Mouse (Mus musculus): ENCODE measurements at regions not wholly inside any gene's neighbourhood (a gene's known extent, or its start where the extent isn't known, plus 50 kb on each side); places are given as distances from the start of the nearest gene placed in this dataset.

DNA sequence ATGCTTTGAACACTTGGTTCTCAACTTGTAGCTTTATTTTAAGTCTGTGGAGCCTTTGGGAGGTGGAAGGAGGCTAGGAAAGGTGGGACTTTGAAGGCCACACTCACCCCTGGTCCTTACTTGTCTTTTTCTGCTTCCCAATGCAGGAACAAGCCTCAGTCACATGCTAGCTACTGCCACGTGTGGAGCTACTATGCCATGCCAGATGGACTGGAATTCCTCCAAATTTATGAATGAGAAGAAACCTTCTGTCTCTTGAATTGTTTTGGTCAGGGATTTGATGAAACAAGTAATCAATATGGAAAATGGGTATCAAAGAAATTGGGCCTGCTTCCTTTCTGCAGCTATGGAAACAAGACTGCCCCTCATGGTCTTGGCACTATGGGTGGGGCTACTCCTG is 74.5 kb upstream of the Dmrta1 start:
- TF ChIP-seq POLR2A (IDR thresholded peaks at IDR 0.05; ENCODE audit: insufficient read length, low read depth) = no peak
- no peak for TF ChIP-seq POLR2AphosphoS2 (IDR thresholded peaks at IDR 0.05; ENCODE audit: insufficient read length, low read depth)
- TF ChIP-seq USF1 (IDR thresholded peaks at IDR 0.05; ENCODE audit: low read depth) = no peak
- TF ChIP-seq SRF (IDR thresholded peaks at IDR 0.05; ENCODE audit: control insufficient read depth, insufficient read length, low read depth) = no peak
- no peak for TF ChIP-seq MYOD1 (IDR thresholded peaks at IDR 0.05; ENCODE audit: control insufficient read depth in 1 of 3, insufficient read length in 2 of 3, low read depth in 2 of 3)
- no peak for TF ChIP-seq CEBPB (IDR thresholded peaks at IDR 0.05; ENCODE audit: insufficient read depth, poor library complexity, severe bottlenecking)
- no peak for TF ChIP-seq MAX (IDR thresholded peaks at IDR 0.05; ENCODE audit: low read depth)
- no peak for TF ChIP-seq TCF12 (IDR thresholded peaks at IDR 0.05; ENCODE audit: insufficient read depth, poor library complexity, severe bottlenecking)
- no peak for TF ChIP-seq E2F4 (IDR thresholded peaks at IDR 0.05; ENCODE audit: insufficient read depth)

Measured in myocyte (in vitro differentiated cells).